Mouse (Mus musculus) olfactory bulb, adult 2 months (tissue): ENCODE measurements around the gene Armc9. TPM values are rescaled to one million over a fixed set of nuclear protein-coding genes. Genes with fewer than 3 reads are reported as not detected.
A peak's percentile ranks its signal among the peaks of the same experiment; 100 is the strongest.

Experiments
- H3K27ac ChIP-seq: fragments of 200-500 bp; 2 replicates; pipeline ENCODE4 v1.5.1; 2012; ENCODE audit warnings: low read depth, low read length; ENCODE audit not compliant: insufficient read depth
- H3K4me1 ChIP-seq: fragments of 200-500 bp; 2 replicates; pipeline ENCODE4 v1.6.1; 2012; ENCODE audit warnings: low read length; ENCODE audit not compliant: control insufficient read depth, insufficient read depth
- H3K4me3 ChIP-seq: fragments of 200-500 bp; 2 replicates; pipeline ENCODE4 v1.5.1; 2012; ENCODE audit warnings: mild to moderate bottlenecking, low read depth, low read length, moderate library complexity; ENCODE audit not compliant: insufficient read depth
- CTCF ChIP-seq: fragments of 200-500 bp; IDR thresholded peaks from 2 replicates; pipeline ENCODE4 v1.5.1; 2012; ENCODE audit warnings: low read depth, mild to moderate bottlenecking, low read length, moderate library complexity; ENCODE audit not compliant: insufficient read depth
- POLR2A ChIP-seq: fragments of 200-500 bp; IDR thresholded peaks from 2 replicates; pipeline ENCODE4 v1.6.1; 2012; ENCODE audit warnings: mild to moderate bottlenecking, low read depth, low read length, moderate library complexity; ENCODE audit not compliant: insufficient read depth
- WGBS: fragments of 180-500 bp; shearing (Covaris S2); methylation state at CpG from one replicate; pipeline ENCODE4 v1.1.7; 2018; 5-methylcytosine and 5-hydroxymethylcytosine counted together
- polyA plus RNA-seq: library from polyadenylated mRNA; stranded (reverse); fragments of >200 nt; gene quantifications from 2 replicates; pipeline ENCODE4 v1.2.4, GENCODE M21; 2012; ENCODE audit warnings: low replicate concordance; ENCODE audit not compliant: missing spikeins, insufficient read depth, insufficient read length

The Armc9 gene
- polyA plus RNA-seq, 1 experiment = not detected

GRCm38 (mm10) chr1:86143165-86143564 is 11.4 kb upstream of the Armc9 start:
- TF ChIP-seq POLR2A = no peak
- TF ChIP-seq CTCF = no peak
- Histone ChIP-seq H3K27ac (no peak overlapping the region), H3K4me1 (no peaks in the 10 kb centered on the region), H3K4me3 (no peak overlapping the region)
- 89% methylated on average over 4 of the region's 4 CpGs for WGBS

DNA sequence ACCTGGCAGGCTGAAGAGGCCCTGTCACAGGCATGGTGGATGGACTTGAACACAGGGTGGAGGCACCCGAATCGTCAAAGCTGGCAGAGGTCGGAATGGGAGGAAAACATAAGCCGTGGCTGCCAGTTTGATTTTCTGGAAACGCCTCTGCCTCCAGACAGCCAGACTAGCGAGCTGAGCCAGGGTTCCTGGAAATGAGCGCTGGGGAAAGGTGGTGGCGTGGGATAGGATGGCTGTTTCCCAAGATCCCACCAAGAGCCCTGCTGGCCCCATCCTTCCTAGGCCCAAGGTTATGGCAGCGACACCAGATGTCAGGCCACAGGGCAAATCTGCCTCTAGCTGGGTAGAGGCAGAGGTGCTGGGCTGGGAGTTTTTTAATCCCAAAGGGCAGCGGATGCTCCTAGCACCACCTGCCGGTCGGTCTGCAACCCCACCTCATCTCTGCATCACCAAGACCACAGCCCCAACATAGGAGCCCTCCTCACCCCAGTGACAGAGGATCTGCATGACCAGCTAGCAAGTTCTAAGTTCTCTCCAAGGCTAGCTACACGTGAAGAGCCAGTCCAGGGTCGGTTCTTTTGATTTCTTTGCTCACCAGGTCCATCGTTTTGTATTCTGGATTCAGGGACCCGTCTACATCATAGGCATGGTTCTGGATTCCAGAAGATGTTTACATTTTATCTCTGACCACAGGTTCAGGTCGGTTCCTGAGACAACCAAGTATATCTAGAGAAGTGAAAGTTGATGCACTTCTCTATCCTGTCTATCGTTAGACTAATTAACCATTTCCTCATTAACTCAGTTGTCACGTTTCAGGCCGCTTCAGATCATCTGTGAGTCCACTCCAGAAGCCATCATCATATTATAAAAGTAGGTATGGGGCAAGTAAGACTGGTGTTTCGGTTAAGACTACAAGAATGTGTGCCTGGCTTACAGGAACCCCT is 10.3 kb upstream of the Armc9 start:
- H3K27ac ChIP-seq = no peak overlapping the region

DNA sequence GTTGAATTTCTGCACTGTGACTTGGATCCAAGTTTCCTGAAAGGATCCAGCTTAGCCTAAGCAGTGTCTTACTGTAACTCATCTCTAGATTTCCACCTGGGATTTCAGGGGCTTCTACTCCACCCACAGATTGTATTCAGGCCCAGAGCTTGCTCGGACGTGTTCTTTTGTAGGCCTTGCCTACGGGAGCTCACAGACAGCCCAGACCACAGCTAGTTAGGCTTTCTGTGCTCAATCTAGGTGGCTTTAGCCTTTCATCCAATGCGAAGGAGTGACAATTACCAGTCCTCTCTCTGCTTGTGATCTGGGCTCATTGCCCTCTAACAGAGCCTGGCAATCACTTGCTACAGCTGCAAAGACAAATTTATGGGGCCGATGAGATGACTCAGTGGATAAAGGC is 8.3 kb upstream of the Armc9 start:
- no peaks in the 10 kb centered on the region for H3K4me1 ChIP-seq
- no peak overlapping the region for H3K4me3 ChIP-seq
- WGBS = 67% methylated on average over 5 of the region's 5 CpGs
- TF ChIP-seq POLR2A (no peak), CTCF (no peak)
- H3K27ac ChIP-seq = no peak overlapping the region

More for the DNA sequence above, 10.3 kb upstream of the Armc9 start:
- no peak for TF ChIP-seq POLR2A
- no peak for TF ChIP-seq CTCF
- H3K4me1 ChIP-seq = no peaks in the 10 kb centered on the region
- H3K4me3 ChIP-seq = no peak overlapping the region
- 75% methylated on average over 21 of the region's 21 CpGs for WGBS

DNA sequence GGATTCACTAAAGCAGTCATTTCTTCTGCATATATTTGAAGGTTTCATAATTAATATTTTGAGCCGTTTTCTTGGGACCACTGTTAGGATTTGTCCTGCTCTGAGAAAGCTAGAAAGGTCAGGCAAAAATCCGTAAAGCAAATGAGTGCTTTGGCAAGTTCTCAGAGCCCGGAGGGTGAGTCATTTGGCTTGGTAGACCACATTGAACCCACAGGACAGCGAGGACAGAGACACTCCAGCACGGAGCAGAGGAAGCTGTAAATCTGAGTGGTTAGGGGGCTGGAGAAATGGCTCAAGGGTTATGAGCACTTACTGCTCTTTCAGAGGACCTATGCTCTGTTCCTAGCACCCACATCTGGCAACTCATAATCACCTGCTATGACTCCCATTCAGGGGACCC is 7.0 kb upstream of the Armc9 start:
- no peak for TF ChIP-seq CTCF
- no peaks in the 10 kb centered on the region for H3K4me1 ChIP-seq
- no peak overlapping the region for H3K4me3 ChIP-seq
- no peak overlapping the region for H3K27ac ChIP-seq
- WGBS = 66% methylated on average over 5 of the region's 5 CpGs

- no peaks in the 10 kb centered on the region for H3K4me1 ChIP-seq
- H3K27ac ChIP-seq = no peak overlapping the region
- no peak for TF ChIP-seq CTCF
- no peak for TF ChIP-seq POLR2A
- H3K4me3 ChIP-seq = no peak overlapping the region
- WGBS = 74% methylated on average over 9 of the region's 9 CpGs
Measured at GRCm38 (mm10) chr1:86148161-86148560, 6.4 kb upstream of the Armc9 start.

- H3K4me1 ChIP-seq = peaks cover 8% of the 10 kb centered on the region; the same call in 1 of the 2 replicates
- no peak overlapping the region for H3K27ac ChIP-seq
- WGBS = 82% methylated on average over 6 of the region's 6 CpGs
- TF ChIP-seq CTCF (no peak), POLR2A (no peak)
- no peak overlapping the region for H3K4me3 ChIP-seq
Measured at GRCm38 (mm10) chr1:86150929-86151328, 3.7 kb upstream of the Armc9 start.

DNA sequence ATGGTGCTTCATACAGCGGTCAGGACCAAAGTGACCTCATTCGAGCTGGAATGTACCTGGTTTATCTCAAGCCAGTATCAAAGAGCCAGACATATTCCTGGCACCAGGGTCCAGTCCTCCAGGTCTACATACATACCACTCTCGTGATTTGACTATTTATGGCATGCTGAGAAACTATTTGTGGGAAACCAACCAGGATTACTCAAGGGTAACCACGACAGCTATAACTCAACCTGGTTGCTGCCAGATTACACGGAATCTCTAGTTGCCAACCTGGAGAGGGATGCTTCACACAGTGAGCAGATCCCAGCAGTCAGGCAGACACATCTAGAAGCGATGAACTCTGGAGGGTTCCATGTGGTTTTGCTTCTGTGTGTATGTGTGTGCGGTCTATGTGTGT is 3.2 kb upstream of the Armc9 start:
- TF ChIP-seq POLR2A (no peak), CTCF (no peak)
- Histone ChIP-seq H3K27ac (no peak overlapping the region), H3K4me3 (no peak overlapping the region), H3K4me1 (peaks cover 12% of the 10 kb centered on the region; the same call in 1 of the 2 replicates)
- 92% methylated on average over 7 of the region's 7 CpGs for WGBS

DNA sequence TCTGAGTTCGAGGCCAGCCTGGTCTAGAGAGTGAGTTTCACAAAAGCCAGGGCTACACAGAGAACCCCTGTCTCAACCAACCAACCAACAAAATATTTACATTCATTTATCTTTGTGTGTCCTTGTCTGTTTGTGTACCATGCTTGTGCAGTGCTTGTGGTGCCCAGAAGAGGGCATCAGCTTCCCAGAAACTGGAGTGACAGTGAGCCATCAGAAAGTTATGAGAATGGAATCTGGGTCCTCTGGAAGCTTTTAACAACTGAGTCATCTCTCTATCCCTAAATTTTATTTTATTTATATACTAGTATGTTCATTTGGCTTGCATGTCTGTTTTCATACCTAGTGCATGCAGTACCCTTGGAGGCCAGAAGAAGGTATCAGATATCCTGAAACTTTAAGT is 2.0 kb upstream of the Armc9 start:
- Histone ChIP-seq H3K4me3 (no peak overlapping the region), H3K27ac (no peak overlapping the region), H3K4me1 (peaks cover 12% of the 10 kb centered on the region; the same call in 1 of the 2 replicates)
- 97% methylated on average over 1 of the region's 1 CpGs for WGBS
- TF ChIP-seq POLR2A = no peak
- TF ChIP-seq CTCF = no peak

DNA sequence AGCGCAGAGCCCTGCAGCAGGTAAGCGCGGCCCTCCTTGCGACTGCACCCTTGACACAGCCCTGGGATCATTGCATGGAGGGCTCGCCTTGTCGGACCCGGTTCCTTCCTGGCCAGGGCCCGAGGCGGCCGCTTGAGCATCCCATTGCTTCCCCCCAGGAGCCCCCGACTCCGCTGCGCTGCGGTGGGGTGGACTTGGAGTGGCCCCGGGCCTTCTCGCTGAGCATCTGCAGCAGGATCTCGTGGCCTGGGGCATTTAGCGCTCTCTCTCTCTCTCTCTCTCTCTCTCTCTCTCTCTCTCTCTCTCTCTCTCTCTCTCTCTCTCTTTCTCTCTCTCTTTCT is 214 bp downstream of the Armc9 start:
- H3K4me1 ChIP-seq = peaks cover 12% of the 10 kb centered on the region; the same call in 1 of the 2 replicates

GRCm38 (mm10) chr1:86156075-86156474 is 1.5 kb downstream of the Armc9 start:
- 84% methylated on average over 3 of the region's 3 CpGs for WGBS
- Histone ChIP-seq H3K27ac (no peak overlapping the region), H3K4me1 (peaks cover 12% of the 10 kb centered on the region; the same call in 1 of the 2 replicates), H3K4me3 (no peak overlapping the region)
- TF ChIP-seq CTCF (no peak), POLR2A (no peak)

More for the DNA sequence above, 214 bp downstream of the Armc9 start:
- Histone ChIP-seq H3K27ac (no peak overlapping the region), H3K4me3 (peak overlapping the region; percentile 94)
- TF ChIP-seq CTCF (no peak), POLR2A (no peak; the same call in 1 of the 2 replicates)
- WGBS = under 1% methylated on average over 18 of the region's 18 CpGs
